Mouse (Mus musculus) CD8-positive naive resting alpha-beta T cell, adult 2 months (primary cell): ENCODE measurements at regions not wholly inside any gene's neighbourhood (a gene's known extent, or its start where the extent isn't known, plus 50 kb on each side); places are given as distances from the start of the nearest gene placed in this dataset.
"Not testable (repeated sequence)": the region's sequence is repeated elsewhere in the genome, so short reads cannot be mapped to it uniquely, and the experiment has no call there.

Experiments
- DNase-seq, 2 experiments: peaks; one replicate each; pipeline ENCODE4 v3.0.0; 2022; ENCODE audit warnings: low read depth in 2 of 2, low spot score in 2 of 2

- no peak for DNase-seq
These were observed 462.0 kb upstream of the Arid1b start for GRCm38 (mm10) chr17:4532126-4532525.

DNA sequence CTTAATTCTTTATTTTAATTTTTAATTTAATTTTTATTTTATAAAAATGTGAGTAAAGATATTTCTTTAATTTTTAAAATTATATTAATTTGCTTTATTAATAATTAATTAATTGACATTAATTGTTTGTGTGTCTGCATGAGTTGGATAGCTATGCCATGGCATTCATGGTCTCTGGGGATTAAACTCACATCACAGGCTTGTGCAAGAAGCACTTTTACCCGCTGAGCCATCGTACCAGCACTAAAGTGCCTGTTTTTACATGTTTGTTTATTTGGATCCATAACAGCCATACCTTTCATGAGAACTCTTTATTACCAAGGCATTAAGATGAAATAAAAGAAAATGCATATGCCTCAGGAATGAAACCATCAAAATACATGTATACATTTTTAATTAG, 453.7 kb upstream of the Arid1b start:
- DNase-seq: no peak

GRCm38 (mm10) chr17:4541020-4541743, 452.9 kb upstream of the Arid1b start:
- no peak for DNase-seq

- no peak for DNase-seq
These were observed 447.6 kb upstream of the Arid1b start for GRCm38 (mm10) chr17:4546579-4546978.

- DNase-seq: not testable (repeated sequence)
These were observed 441.1 kb upstream of the Arid1b start for GRCm38 (mm10) chr17:4553026-4553425.

GRCm38 (mm10) chr17:4563641-4564040, 430.5 kb upstream of the Arid1b start:
- DNase-seq: no peak

DNA sequence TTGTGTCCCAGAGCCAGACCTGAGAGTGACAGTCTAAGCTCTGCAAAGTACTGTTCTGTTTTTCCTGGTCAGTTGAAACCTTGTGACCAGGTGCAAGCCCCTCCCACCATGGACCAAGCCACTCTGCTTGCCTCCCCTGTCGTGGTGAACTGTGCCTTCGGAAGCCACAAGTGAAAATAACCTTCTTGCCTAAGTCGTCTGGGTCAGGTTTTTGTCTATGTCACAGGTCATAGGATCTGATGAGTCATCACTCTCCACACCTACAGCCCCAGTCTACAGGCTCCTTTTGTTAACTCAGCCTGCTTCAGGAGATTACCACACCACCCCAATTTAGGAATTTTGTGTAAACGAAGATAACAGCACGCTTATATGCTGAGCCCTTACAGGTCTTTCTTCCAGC, 417.2 kb upstream of the Arid1b start:
- no peak for DNase-seq

DNA sequence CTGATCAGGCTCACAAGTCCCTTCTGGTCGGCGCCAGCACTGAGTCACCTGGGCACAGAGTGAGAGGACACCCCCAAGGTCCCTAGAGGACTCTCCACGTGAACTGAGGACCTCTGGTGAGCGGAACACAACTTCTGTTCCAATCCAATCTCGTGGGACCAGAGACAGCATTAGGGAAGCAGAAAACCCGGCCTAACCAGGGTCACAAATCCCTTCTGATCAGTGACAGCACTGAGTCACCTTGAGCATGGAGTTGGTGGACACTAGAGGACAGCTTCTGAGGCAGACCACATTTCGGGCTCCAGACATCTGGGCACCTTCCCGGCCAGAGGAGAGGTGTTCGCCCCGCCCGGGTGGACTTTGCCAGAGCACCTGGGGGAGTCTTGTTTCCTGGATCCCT, 412.3 kb upstream of the Arid1b start:
- no peak for DNase-seq

DNA sequence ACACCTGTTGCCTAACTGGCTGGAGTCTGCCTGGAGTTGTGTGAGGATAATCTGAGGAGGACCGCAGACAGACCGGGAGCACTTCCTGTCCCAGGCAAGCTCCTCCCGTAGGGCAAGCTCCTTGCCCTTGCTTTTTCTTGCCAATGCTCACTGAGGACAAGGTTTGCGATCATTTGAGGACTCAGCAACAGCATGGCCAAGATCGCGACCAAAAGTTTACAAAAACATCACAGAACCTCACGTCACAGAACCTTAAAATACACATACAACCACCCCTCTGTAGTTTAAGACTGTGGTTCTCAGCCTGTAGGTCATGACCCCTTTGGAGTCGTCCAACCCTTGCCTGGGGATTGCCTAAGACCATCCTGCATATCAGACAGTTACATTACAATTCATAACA, 383.7 kb upstream of the Arid1b start:
- DNase-seq: no peak

GRCm38 (mm10) chr17:4610993-4611392, 383.1 kb upstream of the Arid1b start:
- no peak for DNase-seq

- no peak for DNase-seq
These were observed 382.4 kb upstream of the Arid1b start for GRCm38 (mm10) chr17:4611711-4612110.

DNA sequence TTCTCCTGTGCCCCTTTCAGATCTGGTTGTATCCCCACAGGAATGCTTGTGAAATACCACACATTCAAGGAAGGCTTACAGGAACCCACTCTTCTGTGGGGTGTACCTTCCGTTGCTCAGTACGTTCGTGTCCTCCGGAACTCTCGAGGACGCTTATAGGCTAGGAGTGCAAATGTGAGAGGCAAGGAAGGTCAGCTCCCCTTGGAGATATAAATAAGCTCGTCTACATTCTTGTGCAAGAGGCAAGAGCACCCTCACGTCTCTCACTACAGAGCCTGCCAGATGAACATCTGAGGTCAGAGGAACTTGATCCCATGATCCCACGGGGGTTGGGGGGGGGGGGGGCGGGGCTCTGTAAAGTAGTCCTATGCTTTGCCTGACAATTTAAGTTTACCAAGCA, 382.0 kb upstream of the Arid1b start:
- DNase-seq: no peak

- DNase-seq: no peak
These were observed 381.4 kb upstream of the Arid1b start for GRCm38 (mm10) chr17:4612741-4613140.

DNA sequence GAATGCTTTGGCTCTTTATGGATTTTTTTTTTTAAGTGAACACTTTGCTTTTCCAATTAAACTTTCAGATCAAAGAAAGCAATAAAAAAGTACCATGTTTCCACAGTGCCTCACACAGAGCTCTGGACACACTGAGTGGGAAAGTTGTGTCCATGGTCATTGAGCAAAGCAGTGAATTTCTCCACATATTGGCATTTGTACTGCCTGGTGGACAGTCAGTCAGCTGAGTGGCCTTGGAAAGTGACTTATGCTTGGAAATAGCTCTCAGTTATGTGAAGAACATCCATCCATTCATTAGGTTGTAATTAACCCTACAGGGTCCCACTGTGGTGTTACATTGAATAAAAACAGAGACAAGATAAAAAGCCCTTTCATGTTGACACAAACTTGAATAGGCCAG, 373.8 kb upstream of the Arid1b start:
- no peak for DNase-seq

DNA sequence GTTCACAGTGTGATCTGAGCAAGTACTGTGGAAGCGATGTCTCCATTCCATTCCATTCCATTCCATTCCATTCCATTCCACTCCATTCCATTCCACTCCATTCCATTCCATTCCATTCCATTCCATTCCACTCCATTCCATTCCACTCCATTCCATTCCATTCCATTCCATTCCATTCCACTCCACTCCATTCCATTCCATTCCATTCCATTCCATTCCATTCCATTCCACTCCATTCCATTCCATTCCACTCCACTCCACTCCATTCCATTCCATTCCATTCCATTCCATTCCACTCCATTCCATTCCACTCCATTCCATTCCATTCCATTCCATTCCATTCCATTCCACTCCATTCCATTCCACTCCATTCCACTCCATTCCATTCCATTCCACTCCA, 368.0 kb upstream of the Arid1b start:
- DNase-seq: not testable (repeated sequence)

DNA sequence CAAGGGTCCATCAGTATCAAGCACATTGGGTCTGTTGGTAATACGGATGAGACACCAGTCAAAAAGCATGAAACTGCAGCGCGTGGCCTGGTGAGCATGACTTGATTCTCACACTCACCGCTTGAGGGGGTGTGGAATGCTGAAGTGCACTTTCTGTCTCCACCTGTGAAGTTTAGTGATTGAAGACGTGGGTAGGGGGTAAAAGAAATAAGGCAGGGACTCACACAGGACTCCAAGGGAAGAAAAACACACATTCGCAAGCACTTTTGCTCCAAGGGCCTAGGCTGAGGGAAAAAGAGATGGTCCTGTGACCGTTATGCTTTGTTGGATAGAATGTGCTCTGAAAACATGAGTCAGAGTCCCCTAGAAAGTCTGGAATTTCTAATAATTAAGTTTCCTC, 366.6 kb upstream of the Arid1b start:
- no peak for DNase-seq

DNA sequence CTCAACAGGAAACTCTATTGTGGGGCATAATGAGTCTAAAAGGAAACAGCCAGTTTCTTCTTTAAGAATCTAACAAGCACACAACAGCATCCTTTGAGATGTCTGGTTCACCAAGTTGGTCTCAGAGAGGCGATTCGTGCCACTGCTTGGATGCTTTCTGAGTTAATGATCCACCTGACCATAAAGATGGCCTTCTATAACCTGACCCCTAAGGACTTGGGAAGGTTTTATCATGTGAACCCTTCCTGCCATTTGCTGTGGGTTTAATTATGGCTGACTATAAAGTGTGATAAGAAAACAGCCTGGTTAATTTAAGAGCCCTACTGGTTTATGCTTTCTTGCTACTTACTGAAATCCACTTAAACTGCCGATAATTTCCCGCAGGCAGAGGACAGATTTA, 363.0 kb upstream of the Arid1b start:
- DNase-seq: no peak

DNA sequence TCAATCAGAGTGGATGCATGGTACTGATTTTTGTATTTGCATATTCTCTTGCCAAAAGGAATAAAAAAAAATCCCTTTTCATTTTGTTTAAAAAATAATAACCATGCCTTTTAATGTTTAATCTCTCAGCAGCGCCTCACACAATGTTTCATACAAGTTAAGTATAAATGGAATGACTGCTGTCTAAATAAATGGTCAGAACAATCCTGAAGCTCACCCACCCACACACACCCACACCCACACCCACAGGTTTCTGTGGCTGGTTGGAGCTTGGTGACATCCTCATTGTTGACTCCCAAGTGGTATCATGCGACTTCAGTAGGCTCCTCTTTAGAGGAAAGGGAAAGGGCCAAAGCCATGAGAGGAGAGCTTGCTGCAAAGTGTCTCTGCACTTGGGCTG, 361.6 kb upstream of the Arid1b start:
- DNase-seq: no peak

DNA sequence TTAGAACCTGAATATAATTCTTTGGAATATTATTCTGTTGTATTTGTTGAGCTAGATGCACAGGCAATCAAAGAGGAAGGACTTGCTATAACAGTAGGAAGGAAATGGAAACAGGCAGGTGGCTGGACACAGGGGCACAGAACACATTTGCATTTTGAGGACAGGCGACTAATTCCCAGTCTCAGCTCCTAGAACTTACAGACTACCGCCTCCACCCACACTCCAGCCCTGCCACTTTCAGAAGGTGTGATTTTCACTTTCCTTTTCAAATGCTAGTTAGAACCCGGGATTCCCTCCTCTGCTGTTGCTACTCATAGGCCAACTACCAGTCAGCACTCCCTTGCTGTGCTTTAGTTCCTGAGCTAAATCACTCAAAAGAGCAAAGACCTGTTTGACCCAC, 360.4 kb upstream of the Arid1b start:
- no peak for DNase-seq

DNA sequence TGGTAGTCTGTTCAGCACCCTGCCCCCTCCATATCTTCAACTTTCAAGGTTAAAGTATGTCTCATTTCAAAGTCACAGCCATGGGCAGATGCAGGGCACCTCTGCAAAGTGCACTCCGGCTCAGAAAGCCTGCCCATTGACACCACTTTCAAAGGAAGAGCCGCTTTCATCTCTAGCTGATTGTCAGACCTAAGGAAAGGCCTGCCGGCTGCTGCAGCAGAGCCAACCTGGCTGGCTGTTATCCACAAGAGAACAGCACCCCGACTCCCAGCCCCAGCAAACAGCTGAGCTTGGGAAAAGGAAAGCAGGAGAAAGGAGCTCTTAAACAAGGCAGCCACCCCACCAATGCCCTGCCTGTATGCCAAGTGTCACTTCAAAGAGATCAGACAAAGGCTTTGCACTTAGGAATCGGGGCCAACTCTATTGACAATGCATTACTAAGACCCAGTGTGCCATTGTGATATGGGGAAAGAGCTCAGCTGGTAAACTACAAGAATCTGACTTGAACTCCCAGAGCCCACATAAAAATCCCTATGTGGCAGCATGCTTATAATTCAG, 357.3 kb upstream of the Arid1b start:
- DNase-seq: no peak

GRCm38 (mm10) chr17:4639531-4639930, 354.6 kb upstream of the Arid1b start:
- no peak for DNase-seq

DNA sequence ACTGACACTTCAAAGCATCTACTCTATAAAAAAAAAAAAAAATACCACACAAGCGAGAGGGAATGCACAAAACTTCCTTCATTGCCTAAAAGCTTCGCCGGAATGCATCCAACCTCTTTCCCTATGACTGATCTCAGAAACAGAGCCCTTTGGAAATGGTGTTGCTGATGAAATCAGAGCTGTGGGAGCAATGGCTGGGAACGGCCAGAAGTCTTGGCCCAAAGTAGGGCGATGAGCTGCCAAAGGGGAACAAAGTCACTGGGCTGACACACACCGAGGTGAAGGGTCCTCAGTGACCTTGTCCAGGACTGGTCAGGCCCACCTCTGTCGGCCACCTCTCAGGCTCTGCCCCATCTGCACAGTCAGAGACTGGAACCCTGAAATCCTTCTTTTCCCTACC, 353.6 kb upstream of the Arid1b start:
- no peak for DNase-seq

DNA sequence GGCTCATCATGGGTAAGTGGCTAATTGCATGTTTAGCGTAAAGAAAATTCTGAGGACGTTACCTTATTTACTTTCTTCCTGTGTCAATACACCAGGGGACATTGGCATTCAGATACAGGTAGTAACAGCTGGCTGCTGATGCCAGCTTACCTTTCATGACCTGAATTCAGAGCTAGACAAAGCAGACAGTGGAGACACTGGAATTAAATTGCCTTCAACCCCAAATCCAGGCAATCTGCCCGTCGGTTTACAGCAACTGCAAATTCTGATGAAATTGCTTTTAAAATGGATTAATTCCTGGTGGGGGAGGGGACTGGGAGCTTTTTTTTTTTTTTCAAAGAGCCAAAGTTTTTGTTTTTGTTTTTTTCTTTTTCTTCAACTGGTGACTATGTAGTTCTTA, 353.0 kb upstream of the Arid1b start:
- no peak for DNase-seq
